Mouse (Mus musculus) liver, embryonic 16.5 days (tissue): ENCODE results near the gene Leng1. TPM values are rescaled to one million over a fixed set of nuclear protein-coding genes. Genes with fewer than 3 reads are reported as not detected.
A peak's percentile ranks its signal among the peaks of the same experiment; 100 is the strongest.
"Not testable (repeated sequence)": the region's sequence is repeated elsewhere in the genome, so short reads cannot be mapped to it uniquely, and the experiment has no call there.

Source experiments
- ATAC-seq: fragments of 200-750 bp; cut with Nextera tagmentation; 2 replicates; pipeline ENCODE4 v1.8.0; 2017; ENCODE audit warnings: low read depth, mild to moderate bottlenecking, moderate number of reproducible peaks, moderate library complexity
- H3K27ac ChIP-seq: fragments of 300-500 bp; sonication (generic); 2 replicates; pipeline ENCODE4 v1.5.1; 2014; ENCODE audit warnings: mild to moderate bottlenecking, low read length
- H3K27me3 ChIP-seq: fragments of 300-500 bp; sonication (generic); 2 replicates; pipeline ENCODE4 v1.6.1; 2014; ENCODE audit warnings: low read depth, low read length, mixed read lengths; ENCODE audit not compliant: control insufficient read depth, insufficient read depth
- H3K36me3 ChIP-seq: fragments of 300-500 bp; sonication (generic); 2 replicates; pipeline ENCODE4 v1.6.1; 2014; ENCODE audit warnings: mild to moderate bottlenecking; ENCODE audit not compliant: control insufficient read depth, insufficient read depth
- H3K4me1 ChIP-seq: fragments of 300-500 bp; sonication (generic); 2 replicates; pipeline ENCODE4 v1.6.1; 2014; ENCODE audit warnings: low read depth, low read length, mixed read lengths; ENCODE audit not compliant: control insufficient read depth
- H3K4me2 ChIP-seq: fragments of 300-500 bp; sonication (generic); 2 replicates; pipeline ENCODE4 v1.6.1; 2014; ENCODE audit warnings: low read depth, low read length, mixed read lengths
- H3K4me3 ChIP-seq: fragments of 300-500 bp; sonication (generic); 2 replicates; pipeline ENCODE4 v1.5.1; 2014; ENCODE audit warnings: low read depth, mild to moderate bottlenecking, low read length
- H3K9ac ChIP-seq: fragments of 300-500 bp; sonication (generic); 2 replicates; pipeline ENCODE4 v1.6.1; 2014; ENCODE audit warnings: low read depth, low read length
- H3K9me3 ChIP-seq: fragments of 300-500 bp; sonication (generic); replicated peaks from 2 replicates; pipeline ENCODE4 v1.6.1; 2016; ENCODE audit warnings: low read length; ENCODE audit not compliant: control insufficient read depth
- WGBS: fragments of 180-500 bp; shearing (Covaris S2); extraction: QIAGEN DNeasy Blood & Tissue Kit; methylation state at CpG from one replicate; pipeline ENCODE4 v1.1.7; 2014; ENCODE audit not compliant: insufficient replicate concordance; 5-methylcytosine and 5-hydroxymethylcytosine counted together
- polyA plus RNA-seq: library from polyadenylated mRNA; unstranded; fragments of >200 nt; fragmentation: Nextera tagmentation; extraction: Ambion mirVana; gene quantifications from 2 replicates; pipeline ENCODE4 v1.2.1, GENCODE M21; 2015

Leng1 gene
- 5.7 and 6.0 TPM in 2 replicates for polyA plus RNA-seq

DNA sequence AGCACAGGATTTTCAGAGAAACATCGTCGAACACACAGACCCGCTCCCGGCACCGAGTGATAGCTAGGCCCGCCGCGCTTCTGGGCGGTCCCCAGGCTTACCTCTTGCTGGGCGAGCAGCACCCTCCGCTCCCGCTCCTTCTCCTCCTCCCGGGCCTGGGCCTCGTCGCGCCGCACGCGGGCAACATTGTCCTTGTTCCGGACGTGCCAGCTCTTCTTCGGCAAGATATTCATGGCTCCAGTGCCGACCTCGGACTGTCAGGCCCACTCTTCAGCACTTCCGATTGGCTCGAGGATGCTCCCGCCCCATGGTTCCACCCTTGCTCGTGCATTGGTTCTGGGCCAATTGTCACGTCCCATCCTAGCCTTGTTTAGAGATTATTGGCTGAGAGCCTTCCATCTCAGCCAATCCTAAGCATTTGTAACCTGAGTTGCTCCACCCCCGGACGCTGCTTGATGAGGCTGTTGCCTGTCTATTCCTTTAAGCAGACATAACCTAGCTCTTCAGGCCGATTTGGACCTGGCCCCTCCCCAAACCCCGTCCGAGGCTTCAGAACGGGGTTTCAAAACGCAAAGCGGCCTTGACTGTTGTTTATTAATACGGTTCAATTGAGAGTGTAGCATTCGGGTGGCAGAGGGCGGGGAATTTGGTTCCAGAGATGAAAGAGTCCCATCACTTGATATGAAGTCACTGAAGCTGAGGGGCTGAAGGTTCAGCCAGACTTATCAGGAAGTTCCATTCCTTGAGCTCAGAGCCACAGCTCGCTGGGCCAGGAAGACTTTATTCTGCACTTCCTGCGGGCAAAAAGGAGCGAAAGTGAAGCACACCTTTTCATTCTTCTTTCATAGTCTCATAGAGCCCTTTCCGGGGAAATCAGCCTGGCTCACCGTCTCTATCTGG lies at the start of gene Leng1:
TSS of gene Leng1 (minus strand) at position 626 of the 900 bp plus-strand sequence.
- WGBS = 3% methylated on average over 45 of the region's 45 CpGs
- no peaks in the 10 kb centered on the region for H3K27me3 ChIP-seq

DNA sequence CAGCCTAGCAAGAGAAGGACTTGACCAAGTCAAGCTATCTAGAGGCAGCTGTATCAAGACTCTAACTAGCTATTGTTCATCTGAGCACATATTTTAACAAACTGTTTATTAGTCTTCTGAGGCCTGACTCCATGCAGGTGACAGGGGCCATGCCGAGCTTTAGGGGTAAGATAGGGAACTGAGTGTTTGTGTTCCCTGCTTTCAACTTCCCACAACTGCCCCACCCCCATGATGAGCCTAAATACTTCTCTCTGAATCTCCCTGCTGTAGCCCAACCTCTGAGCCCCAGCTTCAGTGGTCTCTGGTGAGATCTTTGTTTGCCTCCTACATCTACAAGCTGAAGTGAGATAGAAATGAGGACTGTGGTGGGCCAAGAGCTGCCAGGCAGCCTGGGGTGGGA lies 49.6 kb upstream of the Leng1 start:
- Histone ChIP-seq H3K9ac (no peak overlapping the region), H3K27ac (no peak overlapping the region), H3K4me1 (no peaks in the 10 kb centered on the region; the same call in 1 of the 2 replicates), H3K27me3 (no peaks in the 10 kb centered on the region), H3K4me3 (no peak overlapping the region), H3K36me3 (no peaks in the 10 kb centered on the region), H3K4me2 (no peak overlapping the region), H3K9me3 (no peaks in the 10 kb centered on the region)
- no peak for ATAC-seq
- 19% methylated on average over 1 of the region's 1 CpGs for WGBS

More for the DNA sequence above, at the start of gene Leng1:
- H3K9me3 ChIP-seq = no peaks in the 10 kb centered on the region
- H3K36me3 ChIP-seq = peaks cover 21% of the 10 kb centered on the region
- ATAC-seq = peak; percentile 98
- peak within 1 kb of the TSS; percentile 93 for H3K9ac ChIP-seq
- peak within 1 kb of the TSS; percentile 95 for H3K27ac ChIP-seq
- peak within 1 kb of the TSS; percentile 85 for H3K4me3 ChIP-seq
- H3K4me1 ChIP-seq = peaks cover 36% of the 10 kb centered on the region
- peak within 1 kb of the TSS; percentile 95 for H3K4me2 ChIP-seq

DNA sequence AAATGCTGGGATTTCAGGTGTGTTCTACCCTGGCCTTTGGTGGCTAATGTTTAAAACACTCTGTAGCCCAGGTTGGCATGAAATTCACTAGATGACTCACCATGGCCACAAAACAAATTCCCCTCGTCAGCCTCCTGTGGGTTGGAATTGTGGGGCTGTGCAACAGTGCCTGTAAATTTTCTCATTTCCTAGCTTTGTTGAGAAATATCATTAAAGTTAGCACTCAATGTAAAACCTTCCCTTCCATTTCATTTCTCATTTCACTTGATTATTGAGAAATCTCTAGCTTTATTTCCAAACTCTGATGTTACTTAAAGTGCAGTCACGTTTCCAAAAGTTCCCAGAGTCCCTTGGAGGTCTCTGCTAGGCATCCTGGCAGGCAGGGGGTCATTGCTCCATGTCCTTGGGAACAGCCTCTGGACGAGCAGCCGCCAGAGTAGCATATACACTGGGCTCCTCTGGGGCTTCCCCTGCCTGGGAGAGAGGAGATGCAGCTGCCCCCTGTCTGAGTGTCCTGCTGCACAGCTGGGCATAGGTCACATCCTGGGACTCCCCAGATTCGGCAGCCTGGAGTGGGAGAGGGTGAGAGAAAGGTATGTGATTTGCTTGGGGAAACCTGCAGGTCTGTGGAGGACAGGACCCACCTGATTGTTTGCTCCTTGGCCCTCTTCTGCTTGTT lies 46.8 kb upstream of the Leng1 start:
- Histone ChIP-seq H3K36me3 (peaks cover 6% of the 10 kb centered on the region), H3K4me2 (no peak overlapping the region), H3K9me3 (no peaks in the 10 kb centered on the region), H3K27me3 (no peaks in the 10 kb centered on the region), H3K9ac (peak overlapping the region; percentile 28; the same call in 1 of the 2 replicates), H3K4me3 (no peak overlapping the region), H3K4me1 (no peaks in the 10 kb centered on the region; the same call in 1 of the 2 replicates), H3K27ac (no peak overlapping the region)
- WGBS = 26% methylated on average over 5 of the region's 5 CpGs
- 0 out of 2 replicates have a peak, but pooled peaks have one; percentile 30 for ATAC-seq

DNA sequence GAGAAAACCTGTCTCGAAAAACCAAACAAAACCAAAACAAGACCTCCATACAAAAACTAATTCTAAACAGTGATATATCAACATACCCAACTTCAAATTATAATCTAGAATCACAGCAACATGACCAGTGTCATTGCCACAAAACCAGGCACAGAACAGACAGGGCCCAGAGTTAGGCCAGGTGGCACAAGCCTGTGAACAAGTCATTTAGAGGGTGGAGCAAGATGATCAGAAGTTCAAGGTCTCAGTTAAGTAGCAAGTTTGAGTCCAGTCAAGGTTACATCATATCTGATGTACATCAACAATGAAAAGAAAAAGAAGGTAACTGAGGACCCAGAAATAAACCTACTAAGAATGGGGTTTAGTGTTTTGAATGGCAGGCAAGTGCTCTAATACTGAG lies 43.4 kb upstream of the Leng1 start:
- H3K27ac ChIP-seq = no peak overlapping the region; the same call in 1 of the 2 replicates
- ATAC-seq = no peak

DNA sequence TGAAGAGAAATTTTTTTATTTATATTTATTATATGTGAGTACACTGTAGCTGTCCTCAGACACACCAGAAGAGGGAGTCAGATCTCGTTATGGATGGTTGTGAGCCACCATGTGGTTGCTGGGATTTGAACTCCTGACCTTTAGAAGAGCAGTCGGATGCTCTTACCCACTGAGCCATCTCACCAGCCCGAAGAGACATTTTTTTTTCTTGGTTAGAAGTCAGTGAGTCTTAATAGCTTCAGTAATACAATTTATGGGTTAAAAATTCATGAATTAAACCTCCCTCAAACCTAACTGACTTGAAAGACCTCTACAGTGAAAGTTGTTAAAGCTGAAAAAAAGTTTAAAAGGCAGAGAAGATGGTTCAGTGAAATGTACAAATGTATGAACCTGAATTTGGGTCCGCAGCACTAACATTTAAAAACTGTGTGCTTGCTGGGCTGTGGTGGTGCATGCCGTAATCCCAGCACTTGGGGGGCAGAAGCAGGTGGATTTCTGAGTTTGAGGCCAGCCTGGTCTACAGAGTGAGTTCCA lies 42.9 kb upstream of the Leng1 start:
- not testable (repeated sequence) for H3K9me3 ChIP-seq, H3K27ac ChIP-seq

More for the DNA sequence above, 43.4 kb upstream of the Leng1 start:
- no peak overlapping the region for H3K4me2 ChIP-seq
- peaks cover 25% of the 10 kb centered on the region for H3K36me3 ChIP-seq
- no peaks in the 10 kb centered on the region for H3K9me3 ChIP-seq
- H3K4me1 ChIP-seq = peaks cover 17% of the 10 kb centered on the region
- 48% methylated on average over 1 of the region's 1 CpGs for WGBS
- no peak overlapping the region for H3K9ac ChIP-seq
- no peaks in the 10 kb centered on the region for H3K27me3 ChIP-seq
- H3K4me3 ChIP-seq = no peak overlapping the region

DNA sequence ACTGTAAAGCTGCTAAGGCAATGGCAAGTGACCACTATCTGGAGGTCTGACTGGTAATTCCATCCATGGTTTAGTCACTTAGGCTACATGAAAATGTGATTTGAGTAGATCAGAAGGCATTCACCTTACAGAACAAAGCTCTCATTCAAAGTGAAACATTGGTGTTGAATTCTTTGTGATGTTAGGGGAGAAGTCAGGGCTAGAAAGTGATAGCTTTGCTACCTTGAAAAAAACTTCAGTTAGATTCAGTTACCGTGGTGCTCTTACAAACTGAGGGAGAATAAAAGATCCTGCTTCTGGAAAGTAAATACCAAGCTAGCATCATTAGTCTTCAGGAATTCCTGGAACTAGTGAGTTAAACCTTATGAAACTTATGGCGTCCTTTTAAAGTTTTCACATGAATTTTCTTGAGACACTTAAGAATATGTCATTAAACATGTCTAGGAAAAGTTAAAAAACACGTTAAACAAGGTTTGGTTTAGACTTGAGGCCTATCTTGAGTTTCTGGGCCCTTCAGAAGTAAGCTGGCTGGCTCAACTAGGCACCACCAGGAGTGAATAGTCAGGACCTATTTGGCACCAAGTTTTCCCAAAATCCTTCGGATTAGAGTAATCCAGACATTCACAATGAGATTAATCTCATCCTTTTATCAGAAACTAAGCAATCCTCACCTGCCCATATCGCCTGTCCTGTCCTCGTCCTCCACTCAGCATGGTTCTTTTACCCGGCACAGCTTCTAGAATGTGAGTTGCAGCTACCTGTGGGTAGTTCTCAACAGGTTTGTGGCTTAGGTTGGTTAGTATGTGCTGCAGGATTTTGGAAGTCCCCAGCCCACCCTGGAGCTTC lies 42.2 kb upstream of the Leng1 start:
- Histone ChIP-seq H3K9ac (no peak overlapping the region), H3K27me3 (no peaks in the 10 kb centered on the region), H3K27ac (peak overlapping the region; percentile 34; the same call in 1 of the 2 replicates), H3K9me3 (no peaks in the 10 kb centered on the region), H3K4me2 (no peak overlapping the region), H3K4me1 (peaks cover 17% of the 10 kb centered on the region), H3K4me3 (no peak overlapping the region), H3K36me3 (peaks cover 25% of the 10 kb centered on the region)
- ATAC-seq = no peak
- 28% methylated on average over 7 of the region's 7 CpGs for WGBS

More for the DNA sequence above, 42.9 kb upstream of the Leng1 start:
- H3K4me2 ChIP-seq, H3K9ac ChIP-seq, H3K4me3 ChIP-seq, ATAC-seq, H3K27me3 ChIP-seq: not testable (repeated sequence)
- H3K36me3 ChIP-seq = peaks cover 25% of the 10 kb centered on the region
- 26% methylated on average over 5 of the region's 5 CpGs for WGBS
- peaks cover 17% of the 10 kb centered on the region for H3K4me1 ChIP-seq

DNA sequence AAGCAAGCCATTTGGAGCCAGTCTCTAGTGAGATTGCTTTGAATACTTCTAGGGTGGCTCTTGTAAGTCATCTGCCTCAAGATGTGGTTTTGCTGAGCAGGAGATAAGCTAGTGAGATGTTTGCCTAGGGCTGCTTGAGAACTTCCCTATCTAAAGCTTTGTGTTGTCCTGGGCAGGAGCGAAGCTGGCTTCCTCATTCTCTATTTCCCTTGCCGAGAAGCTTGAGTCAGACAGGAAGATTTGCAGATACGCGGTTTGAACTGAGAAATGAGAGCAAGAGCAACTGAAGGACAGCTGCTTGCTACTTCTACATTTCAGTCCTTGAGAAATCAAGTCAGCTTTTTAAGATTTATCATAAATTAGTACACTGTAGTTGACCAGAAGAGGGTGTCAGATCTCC lies 41.4 kb upstream of the Leng1 start:
- no peak overlapping the region for H3K4me3 ChIP-seq
- H3K27ac ChIP-seq = peak overlapping the region; percentile 63
- no peak overlapping the region for H3K9ac ChIP-seq

DNA sequence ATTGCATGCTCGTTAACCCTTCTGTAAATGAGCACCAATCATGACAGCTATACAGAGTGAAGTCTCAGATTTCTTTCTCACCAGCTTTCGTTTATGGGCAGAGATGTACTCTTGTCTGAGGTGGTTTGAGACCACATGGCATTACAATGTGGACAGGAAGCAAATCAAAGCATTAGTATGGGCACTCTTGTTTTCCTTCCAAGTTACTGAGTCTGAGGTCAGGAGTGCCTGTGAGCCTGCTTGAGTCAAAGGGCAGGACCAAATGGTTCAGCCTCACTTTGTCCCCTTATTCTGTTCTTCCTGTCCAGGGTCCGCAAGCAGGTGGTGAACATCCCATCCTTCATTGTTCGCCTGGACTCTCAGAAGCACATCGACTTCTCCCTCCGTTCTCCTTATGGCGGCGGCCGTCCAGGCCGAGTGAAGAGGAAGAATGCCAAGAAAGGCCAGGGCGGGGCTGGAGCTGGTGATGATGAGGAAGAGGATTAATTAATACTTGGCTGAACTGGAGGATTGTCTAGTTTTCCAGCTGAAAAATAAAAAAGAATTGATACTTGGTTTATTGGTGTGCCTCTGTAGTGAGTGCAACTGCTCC lies 40.8 kb upstream of the Leng1 start:
- peak overlapping the region; percentile 86 for H3K4me3 ChIP-seq
- WGBS = 26% methylated on average over 11 of the region's 11 CpGs
- ATAC-seq = no peak

More for the DNA sequence above, 41.4 kb upstream of the Leng1 start:
- peaks cover 25% of the 10 kb centered on the region for H3K36me3 ChIP-seq
- 12% methylated on average over 4 of the region's 4 CpGs for WGBS
- no peak for ATAC-seq
- H3K4me2 ChIP-seq = no peak overlapping the region
- no peaks in the 10 kb centered on the region for H3K27me3 ChIP-seq
- peaks cover 17% of the 10 kb centered on the region for H3K4me1 ChIP-seq
- H3K9me3 ChIP-seq = no peaks in the 10 kb centered on the region

More for the DNA sequence above, 40.8 kb upstream of the Leng1 start:
- Histone ChIP-seq H3K36me3 (peaks cover 25% of the 10 kb centered on the region), H3K27me3 (no peaks in the 10 kb centered on the region), H3K9ac (peak overlapping the region; percentile 77; the same call in 1 of the 2 replicates), H3K4me2 (peak overlapping the region; percentile 87), H3K9me3 (no peaks in the 10 kb centered on the region), H3K4me1 (peaks cover 17% of the 10 kb centered on the region), H3K27ac (peak overlapping the region; percentile 63)
